Mouse (Mus musculus) small intestine, adult 2 months (tissue): ENCODE data around the gene Cpm. TPM values are rescaled to one million over a fixed set of nuclear protein-coding genes. Genes with fewer than 3 reads are reported as not detected.

Experiments used
- H3K27ac ChIP-seq: fragments of 200-500 bp; 2 replicates; pipeline ENCODE4 v1.5.1; 2012; ENCODE audit warnings: low read depth, low read length, control low read depth, inconsistent platforms; ENCODE audit not compliant: insufficient read depth
- H3K27me3 ChIP-seq: fragments of 200-500 bp; 2 replicates; pipeline ENCODE4 v1.6.1; 2012; ENCODE audit warnings: mild to moderate bottlenecking, moderate library complexity, low read length, inconsistent platforms; ENCODE audit not compliant: control insufficient read depth, insufficient read depth
- H3K36me3 ChIP-seq: fragments of 200-500 bp; 2 replicates; pipeline ENCODE4 v1.6.1; 2012; ENCODE audit warnings: mild to moderate bottlenecking, low read length, control low read depth, inconsistent platforms; ENCODE audit not compliant: control insufficient read depth, insufficient read depth
- H3K4me1 ChIP-seq: fragments of 200-500 bp; 2 replicates; pipeline ENCODE4 v1.6.1; 2012; ENCODE audit warnings: low read length, inconsistent platforms, mixed read lengths; ENCODE audit not compliant: control insufficient read depth, insufficient read depth, insufficient read length
- H3K4me3 ChIP-seq: fragments of 200-500 bp; 2 replicates; pipeline ENCODE4 v1.5.1; 2012; ENCODE audit warnings: low read depth, mild to moderate bottlenecking, control low read depth, inconsistent platforms, low read length, moderate library complexity
- CTCF ChIP-seq: fragments of 200-500 bp; IDR thresholded peaks from 2 replicates; pipeline ENCODE4 v1.5.1; 2012; ENCODE audit warnings: low read depth, mild to moderate bottlenecking, control low read depth, inconsistent platforms, low read length, moderate library complexity, mixed read lengths; ENCODE audit not compliant: insufficient replicate concordance, insufficient read length; ENCODE audit errors: extremely low read depth
- POLR2A ChIP-seq: fragments of 200-500 bp; IDR thresholded peaks from 2 replicates; pipeline ENCODE4 v1.6.1; 2012; ENCODE audit warnings: low read depth, mild to moderate bottlenecking, control low read depth, inconsistent platforms, low read length, moderate library complexity
- WGBS: fragments of 180-500 bp; shearing (Covaris S2); methylation state at CpG from one replicate; pipeline ENCODE4 v1.1.7; 2018; 5-methylcytosine and 5-hydroxymethylcytosine counted together
- polyA plus RNA-seq: library from polyadenylated mRNA; depleted of rRNA; stranded (reverse); fragments of >200 nt; gene quantifications from 2 replicates; pipeline ENCODE4 v1.2.3, GENCODE M21; 2012

The Cpm gene
- polyA plus RNA-seq, 1 experiment: 13.8 TPM

DNA sequence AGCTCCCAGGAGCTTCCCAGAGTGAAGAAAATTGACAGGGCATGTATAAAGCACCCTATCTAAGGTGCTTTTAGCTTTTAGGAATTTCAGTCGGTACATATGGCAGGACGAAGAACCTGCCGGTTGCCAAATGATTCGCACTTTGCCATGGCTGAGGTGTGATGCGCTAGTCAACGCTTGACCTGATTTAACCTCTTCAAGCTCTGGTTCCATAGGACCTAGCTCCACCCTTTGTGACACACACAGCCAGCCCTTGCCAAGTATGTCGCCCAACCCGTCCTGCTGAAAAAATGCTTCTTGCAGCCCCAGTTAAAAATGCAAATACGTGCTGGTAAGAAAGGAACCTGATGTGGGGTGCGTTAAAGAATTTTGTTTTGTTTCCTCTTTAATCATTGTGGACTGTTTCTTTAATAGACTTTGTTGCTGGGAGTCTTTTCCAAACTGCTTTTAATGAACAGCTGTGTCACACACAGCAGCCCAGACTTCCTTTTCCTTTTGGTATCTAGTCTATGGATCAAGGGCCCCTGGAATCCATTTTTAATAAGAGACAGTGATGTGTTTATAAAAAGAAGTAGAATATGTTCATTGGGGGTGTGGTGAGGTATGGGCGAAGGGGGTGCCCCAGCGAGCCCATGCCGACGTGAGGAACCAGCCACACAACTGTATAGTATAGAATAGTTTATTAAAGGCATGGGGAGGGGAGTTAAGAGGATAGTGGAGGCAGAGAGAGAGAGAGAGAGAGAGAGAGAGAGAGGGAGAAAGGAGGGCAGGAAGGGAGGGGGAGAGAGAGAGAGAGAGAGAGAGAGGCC, 34.0 kb downstream of the Cpm start:
- H3K4me1 ChIP-seq: peaks cover 4% of the 10 kb centered on the region; the same call in 1 of the 2 replicates
- no peaks in the 10 kb centered on the region for H3K36me3 ChIP-seq
- H3K4me3 ChIP-seq: peak overlapping the region; percentile 61
- H3K27me3 ChIP-seq: no peaks in the 10 kb centered on the region
- WGBS: 23% methylated on average over 14 of the region's 14 CpGs
- TF ChIP-seq POLR2A (no peak), CTCF (no peak)
- H3K27ac ChIP-seq: peak overlapping the region; percentile 94

GRCm38 (mm10) chr10:117663865-117664200, 34.5 kb downstream of the Cpm start:
- peak overlapping the region; percentile 94 for H3K27ac ChIP-seq
- H3K4me1 ChIP-seq: peaks cover 4% of the 10 kb centered on the region; the same call in 1 of the 2 replicates
- TF ChIP-seq CTCF: no peak
- TF ChIP-seq POLR2A: no peak
- H3K4me3 ChIP-seq: peak overlapping the region; percentile 61
- no peaks in the 10 kb centered on the region for H3K36me3 ChIP-seq
- WGBS: 15% methylated on average over 9 of the region's 9 CpGs
- no peaks in the 10 kb centered on the region for H3K27me3 ChIP-seq

GRCm38 (mm10) chr10:117664208-117664925, 35.1 kb downstream of the Cpm start:
- Histone ChIP-seq H3K36me3 (no peaks in the 10 kb centered on the region), H3K27ac (peak overlapping the region; percentile 89), H3K4me3 (peak overlapping the region; percentile 61), H3K27me3 (no peaks in the 10 kb centered on the region), H3K4me1 (peaks cover 6% of the 10 kb centered on the region; the same call in 1 of the 2 replicates)
- TF ChIP-seq CTCF: no peak
- TF ChIP-seq POLR2A: no peak
- WGBS: 27% methylated on average over 14 of the region's 14 CpGs

DNA sequence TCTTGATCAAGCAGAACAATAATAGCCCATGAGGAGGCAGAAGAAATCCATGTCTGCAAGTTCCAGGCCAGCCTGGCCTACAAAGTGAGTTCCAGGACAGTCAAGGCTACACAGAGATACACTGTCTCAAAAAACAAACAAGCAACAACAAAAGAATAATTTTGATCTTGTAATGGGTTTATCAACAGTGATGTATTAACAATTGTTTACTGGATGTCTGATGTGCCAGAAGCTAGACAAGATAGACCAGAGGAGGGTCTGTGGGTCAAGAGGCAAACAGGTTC, 35.6 kb downstream of the Cpm start:
- Histone ChIP-seq H3K4me3 (no peak overlapping the region), H3K4me1 (peaks cover 8% of the 10 kb centered on the region; the same call in 1 of the 2 replicates), H3K27me3 (no peaks in the 10 kb centered on the region), H3K36me3 (no peaks in the 10 kb centered on the region), H3K27ac (0 out of 2 replicates have a peak overlapping the region, but pooled peaks have one; percentile 89)
- TF ChIP-seq CTCF: no peak
- TF ChIP-seq POLR2A: no peak

- TF ChIP-seq CTCF (no peak), POLR2A (no peak)
- H3K27ac ChIP-seq: no peak overlapping the region
- WGBS: 70% methylated on average over 9 of the region's 9 CpGs
Measured at GRCm38 (mm10) chr10:117665376-117666275, 36.3 kb downstream of the Cpm start.

DNA sequence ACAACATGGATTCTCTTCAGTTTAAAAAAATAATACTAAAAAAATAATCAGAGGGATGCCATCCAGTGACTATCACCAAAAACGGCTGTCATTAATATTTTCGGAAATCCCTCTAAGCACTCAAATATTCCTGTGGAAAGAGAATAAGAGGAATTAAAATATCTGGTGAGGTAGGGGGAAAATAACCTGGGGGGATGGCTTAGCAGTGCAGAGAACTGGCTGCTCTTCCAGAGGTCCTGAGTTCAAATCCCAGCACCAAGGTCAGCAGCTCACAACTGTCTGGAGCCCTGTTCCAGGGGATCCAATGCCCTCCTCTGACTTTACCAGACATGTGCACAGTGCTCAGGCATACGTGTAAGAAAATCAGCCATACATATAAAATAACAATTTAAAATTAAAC, 37.1 kb downstream of the Cpm start:
- peaks cover 8% of the 10 kb centered on the region; the same call in 1 of the 2 replicates for H3K4me1 ChIP-seq
- H3K27ac ChIP-seq: no peak overlapping the region
- no peaks in the 10 kb centered on the region for H3K27me3 ChIP-seq
- H3K36me3 ChIP-seq: peaks cover under 1% of the 10 kb centered on the region; the same call in 1 of the 2 replicates
- no peak overlapping the region for H3K4me3 ChIP-seq
- TF ChIP-seq POLR2A (no peak), CTCF (no peak)
- 94% methylated on average over 3 of the region's 3 CpGs for WGBS

More at GRCm38 (mm10) chr10:117665376-117666275, 36.3 kb downstream of the Cpm start:
- no peak overlapping the region for H3K4me3 ChIP-seq
- no peaks in the 10 kb centered on the region for H3K36me3 ChIP-seq
- peaks cover 8% of the 10 kb centered on the region; the same call in 1 of the 2 replicates for H3K4me1 ChIP-seq
- H3K27me3 ChIP-seq: no peaks in the 10 kb centered on the region
